Mouse (Mus musculus) retina, postnatal 1 day (tissue): ENCODE results near the gene Zfp980.
"Not testable (repeated sequence)": the region's sequence is repeated elsewhere in the genome, so short reads cannot be mapped to it uniquely, and the experiment has no call there.

Experiments
- DNase-seq: peaks from one replicate; pipeline ENCODE4 v3.0.0-alpha.2; 2012

Gene Zfp980

GRCm38 (mm10) chr4:145670385-145670784 is at the start of gene Zfp980:
Zfp980 (plus strand) TSS chr4:145670685.
- not testable (repeated sequence) for DNase-seq

- not testable (repeated sequence) for DNase-seq
These were observed 29.9 kb upstream of the Zfp980 start for GRCm38 (mm10) chr4:145640416-145641185.

GRCm38 (mm10) chr4:145674286-145674780 is 3.8 kb downstream of the Zfp980 start:
- not testable (repeated sequence) for DNase-seq

GRCm38 (mm10) chr4:145680217-145680616 is 9.7 kb downstream of the Zfp980 start:
- not testable (repeated sequence) for DNase-seq

GRCm38 (mm10) chr4:145680672-145681387 is 10.3 kb downstream of the Zfp980 start:
- not testable (repeated sequence) for DNase-seq

GRCm38 (mm10) chr4:145682021-145682420 is 11.5 kb downstream of the Zfp980 start:
- not testable (repeated sequence) for DNase-seq

GRCm38 (mm10) chr4:145683024-145683766 is 12.7 kb downstream of the Zfp980 start:
- not testable (repeated sequence) for DNase-seq

GRCm38 (mm10) chr4:145686061-145686460 is 15.6 kb downstream of the Zfp980 start:
- not testable (repeated sequence) for DNase-seq

- DNase-seq: peak; percentile 3
These were observed 74.6 kb downstream of the Zfp980 start for GRCm38 (mm10) chr4:145744935-145745644.

GRCm38 (mm10) chr4:145745645-145745991 is 75.1 kb downstream of the Zfp980 start:
- not testable (repeated sequence) for DNase-seq
